Mouse (Mus musculus): Measurements from ENCODE around the gene Utp11. TPM values are rescaled to one million over a fixed set of nuclear protein-coding genes. Genes with fewer than 3 reads are reported as not detected.
A peak's percentile ranks its signal among the peaks of the same experiment; 100 is the strongest.

Gene Utp11
- polyA plus RNA-seq, 1 experiment from 2014 or later, result 29.6 TPM

GRCm38 (mm10) chr4:124668078-124668477, 25.3 kb downstream of the Utp11 start:
- WGBS, result 20% methylated on average over 8 of the region's 8 CpGs
- no peak for TF ChIP-seq CTCF (IDR thresholded peaks at IDR 0.05; ENCODE audit: low read depth)
- H3K27ac ChIP-seq (ENCODE audit: low read depth, low read length), result no peak overlapping the region
- H3K9me3 ChIP-seq (ENCODE audit: control insufficient read depth), result no peaks in the 10 kb centered on the region
- H3K4me2 ChIP-seq (replicated peaks; ENCODE audit: low read depth), result no peak overlapping the region
- H3K36me3 ChIP-seq (ENCODE audit: control insufficient read depth, insufficient read depth), result no peaks in the 10 kb centered on the region
- no peaks in the 10 kb centered on the region for H3K4me1 ChIP-seq (replicated peaks; ENCODE audit: control insufficient read depth, insufficient read depth, low read length)
- no peak for ATAC-seq
- H3K27me3 ChIP-seq (replicated peaks; ENCODE audit: control insufficient read depth, insufficient read depth, low read length), result peaks cover 31% of the 10 kb centered on the region
- H3K4me3 ChIP-seq (ENCODE audit: low read depth, low read length), result no peak overlapping the region
- H3K9ac ChIP-seq (ENCODE audit: low read depth, low read length), result no peak overlapping the region

GRCm38 (mm10) chr4:124667476-124668033, 25.8 kb downstream of the Utp11 start:
- Histone ChIP-seq H3K4me1 (replicated peaks; ENCODE audit: control insufficient read depth, insufficient read depth, low read length) (no peaks in the 10 kb centered on the region), H3K27me3 (replicated peaks; ENCODE audit: control insufficient read depth, insufficient read depth, low read length) (peaks cover 35% of the 10 kb centered on the region), H3K27ac (ENCODE audit: low read depth, low read length) (no peak overlapping the region), H3K9me3 (ENCODE audit: control insufficient read depth) (no peaks in the 10 kb centered on the region), H3K9ac (ENCODE audit: low read depth, low read length) (no peak overlapping the region), H3K36me3 (ENCODE audit: control insufficient read depth, insufficient read depth) (no peaks in the 10 kb centered on the region), H3K4me3 (ENCODE audit: low read depth, low read length) (no peak overlapping the region), H3K4me2 (replicated peaks; ENCODE audit: low read depth) (no peak overlapping the region)
- no peak for TF ChIP-seq CTCF (IDR thresholded peaks at IDR 0.05; ENCODE audit: low read depth)
- 47% methylated on average over 14 of the region's 14 CpGs for WGBS
- no peak for ATAC-seq

GRCm38 (mm10) chr4:124664604-124665003, 28.8 kb downstream of the Utp11 start:
- no peaks in the 10 kb centered on the region for H3K4me1 ChIP-seq (replicated peaks; ENCODE audit: control insufficient read depth, insufficient read depth, low read length)
- H3K4me3 ChIP-seq (ENCODE audit: low read depth, low read length), result no peak overlapping the region
- 68% methylated on average over 15 of the region's 15 CpGs for WGBS
- no peak for ATAC-seq
- no peak overlapping the region for H3K4me2 ChIP-seq (replicated peaks; ENCODE audit: low read depth)
- H3K9me3 ChIP-seq (ENCODE audit: control insufficient read depth), result no peaks in the 10 kb centered on the region
- no peak overlapping the region for H3K27ac ChIP-seq (ENCODE audit: low read depth, low read length)
- no peak for TF ChIP-seq CTCF (IDR thresholded peaks at IDR 0.05; ENCODE audit: low read depth)
- H3K9ac ChIP-seq (ENCODE audit: low read depth, low read length), result no peak overlapping the region
- H3K27me3 ChIP-seq (replicated peaks; ENCODE audit: control insufficient read depth, insufficient read depth, low read length), result peaks cover 44% of the 10 kb centered on the region
- no peaks in the 10 kb centered on the region for H3K36me3 ChIP-seq (ENCODE audit: control insufficient read depth, insufficient read depth)

GRCm38 (mm10) chr4:124664185-124664584, 29.2 kb downstream of the Utp11 start:
- H3K9ac ChIP-seq (ENCODE audit: low read depth, low read length), result no peak overlapping the region
- WGBS, result 73% methylated on average over 9 of the region's 9 CpGs
- no peaks in the 10 kb centered on the region; the same call in 1 of the 2 replicates for H3K4me1 ChIP-seq (replicated peaks; ENCODE audit: control insufficient read depth, insufficient read depth, low read length)
- H3K27ac ChIP-seq (ENCODE audit: low read depth, low read length), result no peak overlapping the region
- no peaks in the 10 kb centered on the region for H3K9me3 ChIP-seq (ENCODE audit: control insufficient read depth)
- H3K4me3 ChIP-seq (ENCODE audit: low read depth, low read length), result no peak overlapping the region
- no peak for TF ChIP-seq CTCF (IDR thresholded peaks at IDR 0.05; ENCODE audit: low read depth)
- ATAC-seq, result no peak
- no peak overlapping the region for H3K4me2 ChIP-seq (replicated peaks; ENCODE audit: low read depth)
- peaks cover 48% of the 10 kb centered on the region for H3K27me3 ChIP-seq (replicated peaks; ENCODE audit: control insufficient read depth, insufficient read depth, low read length)
- H3K36me3 ChIP-seq (ENCODE audit: control insufficient read depth, insufficient read depth), result no peaks in the 10 kb centered on the region

- no peak overlapping the region for H3K9ac ChIP-seq (ENCODE audit: low read depth, low read length)
- no peak overlapping the region for H3K27ac ChIP-seq (ENCODE audit: low read depth, low read length)
- TF ChIP-seq CTCF (IDR thresholded peaks at IDR 0.05; ENCODE audit: low read depth), result peak; percentile 64
- H3K4me2 ChIP-seq (replicated peaks; ENCODE audit: low read depth), result no peak overlapping the region
- H3K9me3 ChIP-seq (ENCODE audit: control insufficient read depth), result no peaks in the 10 kb centered on the region
- H3K4me1 ChIP-seq (replicated peaks; ENCODE audit: control insufficient read depth, insufficient read depth, low read length), result no peaks in the 10 kb centered on the region; the same call in 1 of the 2 replicates
- WGBS, result 30% methylated on average over 3 of the region's 3 CpGs
- peaks cover 57% of the 10 kb centered on the region for H3K27me3 ChIP-seq (replicated peaks; ENCODE audit: control insufficient read depth, insufficient read depth, low read length)
- no peaks in the 10 kb centered on the region for H3K36me3 ChIP-seq (ENCODE audit: control insufficient read depth, insufficient read depth)
- H3K4me3 ChIP-seq (ENCODE audit: low read depth, low read length), result no peak overlapping the region
- no peak for ATAC-seq
Measured at GRCm38 (mm10) chr4:124663034-124663433, 30.4 kb downstream of the Utp11 start.

- no peaks in the 10 kb centered on the region; the same call in 1 of the 2 replicates for H3K4me1 ChIP-seq (replicated peaks; ENCODE audit: control insufficient read depth, insufficient read depth, low read length)
- no peaks in the 10 kb centered on the region for H3K9me3 ChIP-seq (ENCODE audit: control insufficient read depth)
- H3K9ac ChIP-seq (ENCODE audit: low read depth, low read length), result no peak overlapping the region
- no peak overlapping the region for H3K4me2 ChIP-seq (replicated peaks; ENCODE audit: low read depth)
- no peaks in the 10 kb centered on the region for H3K36me3 ChIP-seq (ENCODE audit: control insufficient read depth, insufficient read depth)
- H3K27ac ChIP-seq (ENCODE audit: low read depth, low read length), result no peak overlapping the region
- WGBS, result 59% methylated on average over 3 of the region's 3 CpGs
- no peak overlapping the region for H3K4me3 ChIP-seq (ENCODE audit: low read depth, low read length)
- H3K27me3 ChIP-seq (replicated peaks; ENCODE audit: control insufficient read depth, insufficient read depth, low read length), result peaks cover 81% of the 10 kb centered on the region
- TF ChIP-seq CTCF (IDR thresholded peaks at IDR 0.05; ENCODE audit: low read depth), result no peak
- ATAC-seq, result no peak
Measured at GRCm38 (mm10) chr4:124660603-124661002, 32.8 kb downstream of the Utp11 start.
